Mouse (Mus musculus): ENCODE measurements around the gene Fgfr2. TPM values are rescaled to one million over a fixed set of nuclear protein-coding genes. Genes with fewer than 3 reads are reported as not detected.

Fgfr2 gene
- total RNA-seq, 2 experiments from 2014 or later: 1.5 to 1.7 TPM

DNA sequence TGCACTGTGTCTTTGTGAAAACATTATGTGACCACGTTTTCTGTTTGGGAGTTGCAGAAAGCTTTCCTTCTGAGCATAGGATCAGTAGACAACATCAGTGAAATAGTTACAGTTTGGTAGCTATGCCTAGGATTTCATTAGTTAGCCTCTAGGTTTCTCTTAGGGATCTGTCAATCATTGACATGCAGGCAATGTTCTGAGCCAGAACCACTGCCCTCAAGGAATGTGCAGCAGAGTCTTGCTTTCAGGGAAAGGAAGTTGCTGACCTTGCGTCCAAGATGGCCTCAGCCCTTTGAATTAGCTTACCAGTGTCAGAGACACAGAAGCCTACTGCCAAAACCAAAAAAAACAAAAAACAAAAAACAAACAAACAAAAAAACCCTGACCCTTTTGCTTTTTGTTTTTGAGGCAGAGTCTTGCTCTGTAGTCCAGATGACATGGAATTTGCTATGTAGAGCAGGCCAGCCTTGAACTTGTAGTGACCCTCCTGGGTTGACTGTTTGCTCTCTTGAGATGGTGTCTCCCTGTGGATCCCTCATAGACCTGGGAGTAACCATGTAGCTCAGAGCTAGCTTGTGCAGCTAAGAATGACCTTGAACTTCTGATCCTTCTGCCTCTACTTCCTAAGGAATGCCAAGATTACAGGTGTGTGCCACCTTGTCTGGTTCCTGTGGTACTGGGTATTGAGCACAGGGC lies 247.6 kb downstream of the Fgfr2 start:
- intact Hi-C loops (cut with DNase I): no loop called here
- no peak for DNase-seq

DNA sequence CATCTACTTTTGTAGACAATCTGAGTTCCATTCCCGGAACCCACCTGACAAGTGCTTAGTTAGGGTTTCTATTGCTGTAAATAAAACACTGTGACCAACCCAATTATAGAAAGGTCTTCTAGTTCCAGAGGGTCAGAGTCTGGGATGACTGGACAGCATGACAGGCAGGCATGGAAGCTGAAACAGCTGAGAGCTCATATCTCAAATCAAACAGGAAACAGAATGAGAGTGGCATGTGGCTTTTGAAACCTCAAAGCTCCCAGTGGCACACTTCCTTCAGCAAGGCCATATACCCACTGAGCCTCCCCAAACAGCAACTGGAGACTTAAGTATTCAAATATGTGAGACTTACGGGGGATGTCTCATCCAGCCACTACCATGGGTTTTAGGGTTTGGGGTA lies 250.1 kb downstream of the Fgfr2 start:
- intact Hi-C loops (cut with DNase I): loop anchor here (5.0 kb wide), 1 partner anchor 99 kb away; no protein-coding TSS in a partner anchor
- DNase-seq: no peak

GRCm38 (mm10) chr7:132866316-132866715 lies 256.8 kb downstream of the Fgfr2 start:
- no peak for DNase-seq
- intact Hi-C loops (cut with DNase I): loop anchor here (5.0 kb wide), 1 partner anchor 126 kb away; no protein-coding TSS in a partner anchor

GRCm38 (mm10) chr7:132859042-132859958 lies 263.9 kb downstream of the Fgfr2 start, which contains the start of gene Abraxas2:
Gene Abraxas2 (plus strand): TSS chr7:132859225.
- intact Hi-C loops (cut with DNase I): loop anchor here (2.0 to 10.0 kb wide), 4 partner anchors 202 to 1304 kb away; partner anchors contain the start of genes Ctbp2, Edrf1 and Fgfr2
- peak; percentile 87 to 88 for DNase-seq

DNA sequence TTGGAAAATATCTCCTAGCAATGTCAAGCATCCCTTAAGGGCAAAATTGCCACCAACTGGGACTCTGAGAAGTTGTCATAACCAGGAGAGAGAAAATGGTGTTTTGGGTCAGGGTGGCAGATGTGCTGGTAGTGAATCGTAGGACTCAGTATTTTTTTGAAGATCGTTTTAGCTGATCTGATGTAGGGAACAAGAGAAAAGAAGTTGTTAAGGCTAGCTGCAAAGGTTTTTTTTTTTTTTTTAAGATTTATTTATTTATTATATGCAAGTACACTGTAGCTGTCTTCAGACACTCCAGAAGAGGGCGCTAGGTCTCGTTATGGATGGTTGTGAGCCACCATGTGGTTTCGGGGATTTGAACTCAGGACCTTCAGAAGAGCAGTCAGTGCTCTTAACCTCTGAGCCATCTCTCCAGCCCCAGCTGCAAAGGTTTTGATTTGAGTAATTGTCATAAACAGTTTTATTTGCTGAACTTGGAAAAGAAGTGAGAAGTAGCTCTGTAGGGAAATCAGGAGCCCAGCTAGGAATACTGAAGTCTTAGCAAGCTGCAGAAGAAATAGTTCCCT lies 265.0 kb downstream of the Fgfr2 start:
- intact Hi-C loops (cut with DNase I): loop anchor here (2.0 to 10.0 kb wide), 4 partner anchors 201 to 1303 kb away; partner anchors contain the start of genes Ctbp2, Edrf1 and Fgfr2
- DNase-seq: no peak

GRCm38 (mm10) chr7:132856083-132856482 lies 267.1 kb downstream of the Fgfr2 start:
- intact Hi-C loops (cut with DNase I): loop anchor here (10.0 kb wide), 3 partner anchors 269 to 1301 kb away; partner anchors contain the start of genes Ctbp2, Edrf1 and Fgfr2

GRCm38 (mm10) chr7:132853946-132854345 lies 269.2 kb downstream of the Fgfr2 start:
- no peak for DNase-seq
- intact Hi-C loops (cut with DNase I): loop anchor here (2.0 to 10.0 kb wide), 5 partner anchors 43 to 1299 kb away; partner anchors contain the start of genes Ctbp2, Edrf1, Fgfr2 and Zranb1

More at GRCm38 (mm10) chr7:132856083-132856482, 267.1 kb downstream of the Fgfr2 start:
- no peak for DNase-seq

- intact Hi-C loops (cut with DNase I): loop anchor here (2.0 to 10.0 kb wide), 5 partner anchors 43 to 1299 kb away; partner anchors contain the start of genes Ctbp2, Edrf1, Fgfr2 and Zranb1
- no peak for DNase-seq
Observed at GRCm38 (mm10) chr7:132853361-132853760, 269.8 kb downstream of the Fgfr2 start.

DNA sequence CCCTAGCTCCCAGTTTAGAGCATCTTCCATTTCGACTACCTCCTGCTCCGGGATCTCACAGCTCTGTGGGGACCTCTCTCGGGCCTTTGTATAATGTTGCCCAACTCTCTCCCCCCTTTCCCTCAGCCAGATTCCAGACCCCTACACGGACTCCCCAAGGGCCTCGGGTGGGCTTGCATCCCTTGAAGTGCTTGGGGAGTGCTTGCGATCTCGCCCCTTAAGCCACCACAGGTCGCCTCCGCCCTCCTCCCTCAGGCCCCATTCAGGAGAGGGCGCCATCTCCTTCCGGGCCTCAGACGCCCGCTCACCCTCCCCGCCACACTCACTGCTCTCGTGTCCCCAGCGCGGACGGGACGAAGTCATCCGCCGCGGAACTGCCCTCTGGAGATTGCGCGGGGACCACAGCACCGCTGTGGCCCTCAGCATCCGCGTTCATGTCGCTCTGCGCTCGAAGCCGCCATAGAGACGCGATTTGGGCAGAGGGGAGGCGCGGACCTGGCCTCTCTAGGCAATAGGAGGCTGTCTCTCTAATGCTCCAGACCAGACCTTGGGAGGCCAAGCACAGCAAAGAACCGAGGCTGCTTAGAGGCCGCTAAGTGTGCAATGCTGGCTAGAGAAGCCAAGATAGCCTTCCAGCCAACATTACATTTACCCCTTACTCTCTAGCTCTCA lies 270.8 kb downstream of the Fgfr2 start, which contains the start of gene Eef1akmt2:
Eef1akmt2 (minus strand) TSS at position 501 of the 672 bp plus-strand sequence.
- intact Hi-C loops (cut with DNase I): loop anchor here (2.0 to 10.0 kb wide), 5 partner anchors 42 to 1298 kb away; partner anchors contain the start of genes Ctbp2, Edrf1, Fgfr2 and Zranb1
- DNase-seq: peak; percentile 78 to 90

DNA sequence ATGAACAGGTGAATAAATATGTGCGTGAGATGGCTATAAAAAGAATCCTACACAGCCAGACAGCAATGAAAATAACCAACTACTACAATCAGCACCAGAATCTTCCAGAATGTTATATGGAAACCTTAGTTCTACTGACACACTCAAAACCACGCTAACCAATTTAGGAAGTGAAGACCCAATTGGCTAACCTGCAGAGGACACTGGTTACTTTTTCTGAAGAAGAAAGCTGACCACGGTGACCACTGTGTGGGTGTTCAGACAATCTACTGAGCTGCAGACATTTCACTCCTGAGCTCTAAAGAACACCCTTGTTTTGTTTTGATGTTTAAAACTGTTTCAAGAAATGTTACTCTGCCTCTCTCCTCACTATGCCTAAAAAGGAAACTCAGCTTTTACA lies 280.0 kb downstream of the Fgfr2 start:
- intact Hi-C loops (cut with DNase I): no loop called here
- DNase-seq: no peak

GRCm38 (mm10) chr7:132842455-132842854 lies 280.7 kb downstream of the Fgfr2 start:
- DNase-seq: no peak
- intact Hi-C loops (cut with DNase I): no loop called here

DNA sequence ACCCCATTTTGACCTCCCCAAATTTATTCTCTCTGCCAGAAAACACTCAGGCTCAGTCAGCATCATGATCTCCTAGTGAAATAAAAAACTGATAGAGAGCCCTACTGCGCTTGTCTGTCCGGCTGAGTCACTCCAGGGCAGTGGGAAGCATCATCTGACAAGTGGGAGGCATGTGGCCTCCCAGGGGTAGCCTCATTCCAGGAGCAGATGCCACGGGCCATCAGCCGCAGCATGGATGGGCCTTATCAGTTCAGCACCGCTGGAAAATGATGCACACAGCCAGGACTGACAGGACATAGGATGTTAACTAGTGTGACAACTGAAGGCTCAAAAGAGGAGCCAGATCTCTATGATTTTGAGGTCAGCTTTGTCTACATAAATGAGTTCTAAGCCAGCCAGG lies 281.9 kb downstream of the Fgfr2 start:
- intact Hi-C loops (cut with DNase I): no loop called here

GRCm38 (mm10) chr7:132830955-132831354 lies 292.2 kb downstream of the Fgfr2 start:
- intact Hi-C loops (cut with DNase I): no loop called here
- no peak for DNase-seq

More for the DNA sequence above, 281.9 kb downstream of the Fgfr2 start:
- DNase-seq: no peak

DNA sequence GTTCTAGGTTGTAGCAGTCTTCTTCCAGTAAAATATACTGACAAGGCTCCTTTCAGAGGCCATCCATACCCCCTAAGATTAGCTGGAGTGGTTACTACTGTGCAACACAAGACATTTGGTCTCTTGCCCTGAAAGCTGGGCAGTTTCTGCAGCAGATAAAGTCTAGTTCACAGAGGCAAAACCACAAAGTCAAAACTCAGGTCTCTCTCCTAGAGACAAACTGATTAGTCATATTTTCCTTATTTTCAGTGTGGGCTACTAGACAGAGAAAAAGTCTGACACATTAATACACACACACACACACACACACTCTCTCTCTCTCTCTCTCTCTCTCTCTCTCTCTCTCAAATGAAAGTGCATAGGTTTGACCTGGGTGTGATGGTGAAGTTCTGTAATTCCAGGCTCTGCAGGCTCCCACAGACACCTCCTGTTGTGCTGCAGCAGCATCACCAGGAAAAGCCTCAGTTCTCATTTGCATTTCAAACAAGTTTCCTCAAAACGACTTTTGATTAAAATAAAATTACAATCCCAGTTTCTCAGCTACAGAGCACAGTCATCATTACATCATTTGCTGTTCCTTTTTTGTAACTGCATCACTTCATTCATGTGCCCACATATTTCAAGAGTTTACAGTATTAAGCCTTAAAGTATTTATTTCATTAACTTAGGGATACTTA lies 298.7 kb downstream of the Fgfr2 start:
- no peak for DNase-seq
- intact Hi-C loops (cut with DNase I): no loop called here

- DNase-seq: no peak
- intact Hi-C loops (cut with DNase I): no loop called here
Observed at GRCm38 (mm10) chr7:132823832-132824231, 299.3 kb downstream of the Fgfr2 start.

DNA sequence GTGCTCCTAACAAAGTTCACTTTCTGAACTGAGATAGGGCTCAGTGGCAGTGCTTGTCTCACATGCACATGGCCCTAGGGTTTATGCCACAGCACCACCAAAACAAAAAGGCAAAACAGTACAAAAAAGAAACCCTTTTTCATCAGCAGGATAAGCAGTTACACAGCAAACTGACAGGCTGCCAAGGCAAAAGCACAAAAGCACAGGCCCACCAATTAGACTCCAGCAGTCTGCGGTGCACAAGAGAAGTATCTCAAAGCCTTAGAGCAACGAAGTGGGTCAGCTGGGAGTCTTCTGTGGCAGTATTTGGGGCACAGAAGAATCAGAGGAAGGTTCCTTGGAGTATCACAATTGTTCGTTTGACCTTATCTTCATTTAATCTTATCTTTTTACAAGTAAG lies 302.5 kb downstream of the Fgfr2 start:
- no peak for DNase-seq
- intact Hi-C loops (cut with DNase I): no loop called here

DNA sequence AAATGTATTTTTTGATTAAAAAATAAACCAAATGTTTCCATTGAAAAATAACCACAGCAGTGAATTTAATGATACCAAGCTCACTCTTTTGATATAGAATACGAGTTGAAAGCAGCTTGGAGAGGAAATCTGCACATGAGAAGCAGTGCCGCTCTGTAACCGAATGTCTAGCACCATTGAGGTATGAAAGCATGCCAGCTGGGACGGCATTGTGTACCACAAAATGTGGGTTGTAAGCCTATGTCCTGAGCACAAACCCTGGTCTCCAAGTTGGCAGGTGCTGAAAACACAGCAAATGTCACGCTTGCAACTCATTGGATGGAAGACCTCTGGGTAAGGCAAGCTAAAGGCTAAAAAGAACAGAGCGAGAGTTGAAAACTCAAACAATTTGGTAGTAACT lies 306.1 kb downstream of the Fgfr2 start:
- intact Hi-C loops (cut with DNase I): no loop called here
- DNase-seq: no peak

DNA sequence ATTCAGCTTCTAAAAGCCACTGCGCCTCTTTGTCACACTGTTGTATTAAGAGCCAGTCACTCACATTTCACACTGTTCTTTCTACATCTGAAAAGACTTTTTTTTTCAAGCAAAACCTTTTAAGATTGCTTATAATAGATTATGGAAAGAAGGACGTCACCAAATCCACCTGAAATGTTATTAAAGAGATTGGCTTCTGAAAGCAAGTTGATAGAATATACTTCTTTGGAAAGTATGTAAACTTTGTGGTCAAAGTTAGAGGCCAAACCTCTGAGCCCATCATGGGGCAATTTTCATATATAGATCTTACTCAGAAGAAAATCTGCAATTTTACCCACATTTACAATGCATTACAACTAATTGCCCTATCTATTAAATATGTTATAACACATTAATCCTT lies 306.6 kb downstream of the Fgfr2 start:
- intact Hi-C loops (cut with DNase I): no loop called here
- DNase-seq: no peak

GRCm38 (mm10) chr7:132815081-132815480 lies 308.1 kb downstream of the Fgfr2 start:
- intact Hi-C loops (cut with DNase I): no loop called here

More at GRCm38 (mm10) chr7:132815081-132815480, 308.1 kb downstream of the Fgfr2 start:
- DNase-seq: no peak
